Mouse (Mus musculus) 3134 (cell line): Measurements from ENCODE around the gene Lgi1.
A peak's percentile ranks its signal among the peaks of the same experiment; 100 is the strongest.

Source experiments
- DNase-seq: peaks from one replicate; pipeline ENCODE4 v3.0.0-alpha.2; 2011; ENCODE audit warnings: low spot score; ENCODE audit not compliant: insufficient read length; ENCODE audit errors: extremely low read depth

The Lgi1 gene

GRCm38 (mm10) chr19:38324147-38325028 is 60.1 kb downstream of the Lgi1 start:
- no peak for DNase-seq

GRCm38 (mm10) chr19:38325029-38325398 is 60.7 kb downstream of the Lgi1 start:
- DNase-seq: no peak

GRCm38 (mm10) chr19:38325854-38326253 is 61.5 kb downstream of the Lgi1 start:
- DNase-seq: peak; percentile 73

GRCm38 (mm10) chr19:38327002-38327401 is 62.7 kb downstream of the Lgi1 start:
- DNase-seq: no peak

DNA sequence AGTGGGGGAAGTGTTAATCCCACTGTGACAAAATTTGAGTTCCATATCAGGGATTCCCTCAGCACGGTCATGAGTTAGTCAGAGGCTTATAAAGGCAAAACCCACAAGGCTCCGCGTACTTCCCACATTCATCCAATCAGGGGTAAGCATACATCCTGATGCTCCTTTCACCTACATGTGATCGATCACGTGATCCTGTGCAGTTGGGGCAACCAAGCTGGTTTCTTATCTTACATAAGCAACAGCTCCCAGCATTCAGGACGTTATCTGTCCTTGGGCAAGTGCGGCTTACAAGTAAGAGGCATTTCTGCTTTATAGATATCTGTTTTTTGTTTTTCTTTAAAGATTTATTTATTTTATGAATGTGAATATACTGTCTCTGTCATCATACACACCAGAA is 63.7 kb downstream of the Lgi1 start:
- DNase-seq: no peak

GRCm38 (mm10) chr19:38329257-38329656 is 64.9 kb downstream of the Lgi1 start:
- no peak for DNase-seq

DNA sequence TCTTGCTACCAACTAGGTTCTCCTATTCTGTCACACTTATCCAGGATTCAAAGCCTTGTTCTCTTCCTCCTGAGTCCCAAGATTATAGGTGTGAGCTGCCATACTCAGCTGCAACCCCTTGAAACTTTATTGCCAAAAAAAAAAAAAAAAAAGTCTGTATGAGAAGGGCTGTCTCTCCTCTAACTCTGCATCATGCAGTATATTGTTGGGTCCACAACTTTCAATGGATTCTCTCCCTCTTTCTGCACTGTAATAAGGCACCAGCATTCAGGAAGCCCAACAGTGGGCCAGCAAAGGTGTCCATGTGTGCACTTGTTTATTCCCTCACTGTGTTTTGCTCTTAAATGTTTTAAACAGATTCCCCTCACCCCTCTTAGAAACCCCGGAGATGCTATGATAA is 66.7 kb downstream of the Lgi1 start:
- no peak for DNase-seq

GRCm38 (mm10) chr19:38332245-38332644 is 67.9 kb downstream of the Lgi1 start:
- DNase-seq: no peak

GRCm38 (mm10) chr19:38332820-38333219 is 68.5 kb downstream of the Lgi1 start:
- no peak for DNase-seq

DNA sequence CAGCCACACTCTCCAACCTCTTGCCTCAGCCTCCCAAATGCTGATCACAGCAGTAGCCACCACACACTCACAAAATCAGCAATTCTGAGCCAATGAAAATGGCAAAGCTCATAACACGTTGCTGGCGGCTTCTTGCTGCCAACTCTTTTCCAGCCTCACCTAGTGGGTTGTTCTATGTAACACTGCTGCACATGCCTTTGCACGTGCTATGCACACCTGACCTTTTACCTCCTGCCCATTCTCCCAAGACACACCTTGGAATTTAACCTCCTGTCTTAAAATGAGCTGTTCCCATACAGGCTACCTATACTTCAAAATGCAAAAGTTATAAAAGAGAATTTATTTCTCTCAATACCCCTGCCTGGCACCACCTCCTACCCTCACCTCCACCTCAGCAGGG is 72.2 kb downstream of the Lgi1 start:
- no peak for DNase-seq

GRCm38 (mm10) chr19:38337332-38337731 is 73.0 kb downstream of the Lgi1 start:
- no peak for DNase-seq

- DNase-seq: no peak
These were observed 75.4 kb downstream of the Lgi1 start for GRCm38 (mm10) chr19:38339734-38340133.

DNA sequence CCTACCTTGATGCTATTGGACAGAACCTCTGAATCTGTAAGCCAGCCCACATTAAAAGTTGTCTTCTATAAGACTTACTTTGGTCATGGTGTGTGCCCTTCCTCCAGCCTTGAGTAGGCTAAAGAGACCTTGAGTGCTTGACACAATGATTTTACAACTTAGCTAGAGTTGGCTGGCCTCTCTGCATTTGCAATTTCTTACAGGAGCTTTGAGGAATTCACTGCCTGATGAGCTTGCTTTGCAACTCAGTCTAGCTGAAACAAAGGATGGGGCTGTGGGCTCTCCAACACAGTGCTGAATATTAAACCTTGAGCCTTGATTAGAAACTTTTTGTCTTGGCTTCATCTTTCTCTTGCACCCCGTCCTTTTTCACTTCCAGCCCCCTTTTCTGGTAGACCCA is 78.9 kb downstream of the Lgi1 start:
- no peak for DNase-seq

- DNase-seq: no peak
These were observed 84.1 kb downstream of the Lgi1 start for GRCm38 (mm10) chr19:38348271-38349012.

DNA sequence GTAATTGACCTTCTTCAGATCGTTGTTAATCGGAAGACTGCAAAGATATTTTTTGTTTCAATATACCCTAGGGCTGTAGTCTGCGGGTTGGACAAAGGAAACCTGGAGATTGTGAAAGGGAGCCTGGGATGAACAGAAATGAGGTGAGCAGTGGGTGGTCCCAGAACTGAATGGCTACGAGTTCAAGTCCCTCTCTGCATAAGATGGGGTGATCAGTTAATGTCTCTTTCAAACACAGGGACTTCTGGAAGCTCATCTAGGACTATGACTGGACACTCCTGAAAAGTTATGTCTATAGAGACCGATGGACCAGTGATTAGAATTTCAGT is 84.6 kb downstream of the Lgi1 start:
- DNase-seq: no peak

GRCm38 (mm10) chr19:38351202-38351601 is 86.9 kb downstream of the Lgi1 start:
- DNase-seq: no peak

DNA sequence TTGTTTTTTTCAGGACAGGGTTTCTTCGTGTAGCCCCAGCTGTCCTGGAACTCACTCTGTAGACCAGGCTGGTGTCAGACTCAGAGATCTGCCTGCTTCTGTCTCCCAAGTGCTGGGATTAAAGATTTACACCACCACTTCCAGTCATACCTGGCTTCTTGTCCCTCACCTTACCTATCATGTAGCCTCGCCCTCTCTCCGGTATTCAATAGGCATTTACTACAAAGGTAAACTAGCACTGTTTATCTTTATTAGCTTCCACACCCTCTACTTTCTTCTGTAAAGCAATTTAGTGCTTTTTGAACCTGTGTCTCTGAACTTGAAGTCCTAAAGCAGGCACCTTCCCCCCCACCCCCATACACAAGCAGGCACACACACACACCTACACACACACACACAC is 87.4 kb downstream of the Lgi1 start:
- DNase-seq: no peak

GRCm38 (mm10) chr19:38352495-38353130 is 88.3 kb downstream of the Lgi1 start:
- DNase-seq: peak; percentile 25

DNA sequence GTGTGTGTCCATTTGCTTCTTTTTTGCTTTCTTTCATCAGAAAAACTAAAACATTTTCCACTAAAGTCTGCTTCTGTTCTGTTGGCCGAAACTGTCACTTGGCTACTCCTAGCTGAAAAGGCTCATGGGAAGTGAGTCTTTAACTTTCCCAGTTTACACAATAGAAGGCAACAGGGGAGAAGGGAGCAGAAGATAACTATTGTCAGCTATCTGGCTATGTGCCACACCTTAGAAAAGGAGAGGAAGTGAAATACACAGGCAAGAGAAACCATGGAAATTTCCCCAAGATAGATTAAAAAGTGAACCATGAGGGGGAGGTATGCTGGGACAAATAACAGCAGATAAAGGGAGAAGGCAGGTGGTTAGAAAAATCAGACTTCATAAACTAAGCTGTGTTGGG is 89.9 kb downstream of the Lgi1 start:
- DNase-seq: no peak

DNA sequence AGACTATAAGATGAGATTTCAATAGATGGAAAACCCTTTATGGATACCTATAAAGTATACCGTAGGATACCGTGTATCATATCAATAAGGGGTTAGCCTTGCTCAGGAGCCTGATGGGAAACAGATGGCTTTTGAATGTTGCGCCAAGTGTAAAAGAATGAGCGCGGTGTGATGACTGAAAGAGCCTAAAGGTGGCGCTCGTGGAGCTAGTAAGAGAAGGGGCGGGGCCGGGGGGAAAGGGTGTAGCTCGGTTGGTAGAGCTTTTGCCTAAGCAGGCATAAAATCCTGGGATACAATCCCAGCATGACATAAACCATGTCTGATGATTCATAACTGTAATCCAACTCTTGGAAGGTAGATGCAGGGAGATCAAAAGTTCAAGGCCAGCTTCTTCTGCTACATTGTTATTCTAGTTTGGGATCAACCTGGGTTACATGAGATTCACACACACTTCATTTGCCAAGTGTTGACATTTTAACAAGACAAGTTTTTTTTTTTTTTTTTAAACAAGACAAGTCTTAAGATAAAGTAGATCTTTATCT is 90.6 kb downstream of the Lgi1 start:
- DNase-seq: no peak

DNA sequence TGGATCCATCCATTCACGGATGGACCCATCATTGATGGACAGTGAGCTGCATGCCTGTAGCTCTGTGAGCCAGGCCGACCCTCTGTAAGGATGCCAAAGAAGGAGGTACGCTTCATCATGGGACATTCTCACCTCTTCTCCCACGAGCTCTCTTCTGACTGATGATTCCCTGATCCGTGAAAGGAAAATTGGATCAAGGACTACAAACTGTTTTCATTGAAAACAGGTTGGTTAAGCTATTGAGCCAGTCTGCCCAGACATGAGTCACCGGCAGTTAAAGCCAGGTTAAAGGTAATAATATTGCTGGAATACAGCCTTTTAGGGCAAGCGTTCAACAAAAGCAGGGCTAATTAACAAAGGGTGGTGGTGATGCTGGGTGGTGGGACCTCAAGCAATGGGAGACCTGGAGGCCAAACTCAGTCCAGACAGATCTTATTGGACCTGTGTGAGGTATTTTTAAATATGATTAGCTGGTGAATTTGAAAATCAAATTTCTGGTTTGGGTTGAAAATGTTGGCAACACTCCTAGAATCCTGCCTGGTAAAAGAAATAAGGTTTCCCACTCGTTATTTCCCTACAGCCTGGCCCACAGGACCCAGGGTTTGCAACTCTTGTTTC is 92.0 kb downstream of the Lgi1 start:
- no peak for DNase-seq
